13 mouse cellular contexts compared by ENCODE assay signal in the genomic region with DNA sequence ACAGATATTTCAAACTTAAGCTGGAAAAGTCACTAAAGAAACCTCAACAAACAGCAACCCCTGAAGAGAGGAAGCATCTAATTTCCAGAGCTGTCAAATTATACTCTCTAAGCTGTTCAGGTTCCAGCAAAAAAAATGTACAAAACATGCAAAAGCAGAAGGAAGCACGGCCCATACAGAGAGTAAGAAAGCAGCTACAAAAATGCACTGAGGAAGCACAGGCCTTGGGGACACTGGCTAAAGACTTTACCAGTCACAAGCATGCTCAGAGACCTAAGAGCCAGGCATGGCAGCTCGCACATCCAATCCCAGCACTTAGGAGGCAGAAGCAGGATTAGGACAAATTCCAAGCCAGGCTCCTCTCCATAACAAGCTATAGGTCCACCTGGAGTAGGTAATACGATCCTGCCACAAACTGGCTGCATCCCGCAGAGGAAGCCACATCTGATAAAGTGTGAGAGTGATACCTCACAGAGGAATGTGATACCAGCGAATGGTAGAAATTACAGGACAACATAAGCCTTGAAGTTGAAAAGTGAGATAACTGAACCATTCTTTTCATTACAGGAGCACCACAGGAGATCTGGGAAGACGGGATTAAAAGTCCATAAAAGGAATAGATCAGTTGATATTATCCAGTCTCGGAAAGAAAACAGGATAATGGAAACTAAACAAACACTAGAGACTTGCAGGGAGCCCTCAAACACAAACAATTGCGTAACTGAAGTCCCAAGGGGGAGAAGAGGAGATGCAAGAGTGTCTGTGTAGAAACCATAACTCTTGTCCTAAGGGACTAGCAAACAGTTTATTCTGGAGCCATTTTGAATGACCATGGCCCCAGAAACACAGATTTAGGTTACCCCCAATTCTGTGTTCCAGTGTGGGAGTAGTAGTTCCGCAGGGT. TPM values are rescaled to one million over a fixed set of nuclear protein-coding genes. Genes with fewer than 3 reads are reported as not detected.
DNase-seq lines count a peak whose midpoint lies in the region; ATAC-seq and TF ChIP-seq lines count a peak whose summit lies in the region.
"Had no signal": no experiment of that assay in that cellular context is flagged by ENCODE, and none has a peak within 500 bp of the region (broad histone marks: within the 10 kb centered on the region; RNA-seq: fewer than 3 reads in every experiment).

No protein-coding gene starts in this region.

- peak; percentile 38 to 77; a peak in 3 of 4 replicates for ATAC-seq in hematopoietic stem cell, adult 5-6 weeks (replicated peaks in 1 of 2; ENCODE audit: insufficient read depth in 1 of 2, low FRiP score in 2 of 2, low TSS enrichment in 1 of 2, low read depth in 1 of 2, poor library complexity in 2 of 2, severe bottlenecking in 2 of 2)
- ATAC-seq: liver, postnatal 0 days had no signal

- peak overlapping the region; percentile 46 for H3K27ac ChIP-seq in kidney, adult 2 months (ENCODE audit: insufficient read depth, low read depth, low read length)
- H3K27ac ChIP-seq in hindbrain, embryonic 10.5 days = no peak overlapping the region
- H3K27ac ChIP-seq: hindbrain, embryonic 13.5 days had no signal

- peaks cover 2% of the 10 kb centered on the region; the same call in 1 of the 2 replicates for H3K4me1 ChIP-seq in kidney, adult 2 months (ENCODE audit: control insufficient read depth, insufficient read depth, low read length)
- H3K4me1 ChIP-seq in hindbrain, embryonic 10.5 days (replicated peaks) = peaks cover 49% of the 10 kb centered on the region

- DNase-seq in kidney, adult 2 months = peak; percentile 49
- no peak for DNase-seq in kidney, postnatal 4 days
- peak; percentile 63 for DNase-seq in adipocyte (ENCODE audit: low spot score)
- no peak for DNase-seq in thymus, postnatal 4 days
- no peak for DNase-seq in hindbrain, embryonic 10.5 days (ENCODE audit: low spot score)
- DNase-seq: cerebellum, postnatal 10 days; liver, postnatal 0 days; thymus, postnatal 14 days had no signal

- no peaks in the 10 kb centered on the region for H3K79me2 ChIP-seq in myocyte (ENCODE audit: control insufficient read depth, insufficient read depth)

- WGBS in kidney, adult 2 months = 62% methylated on average over 9 of the region's 9 CpGs
- 68% methylated on average over 9 of the region's 9 CpGs for WGBS in hindbrain, embryonic 10.5 days

- no peak overlapping the region for H3K4me2 ChIP-seq in myocyte (ENCODE audit: low read depth)
- H3K4me2 ChIP-seq: hindbrain, embryonic 13.5 days had no signal

- H3ac ChIP-seq in myocyte (ENCODE audit: control insufficient read depth, insufficient read length) = no peak overlapping the region

- no peak for TF ChIP-seq CTCF in kidney, adult 2 months (conservative IDR thresholded peaks at IDR 0.05; ENCODE audit: insufficient read depth, insufficient read length, low read depth, low read length)

- no peak for TF ChIP-seq POLR2A in kidney, adult 2 months (IDR thresholded peaks at IDR 0.05; ENCODE audit: low read depth, low read length)
- no peak for TF ChIP-seq POLR2A in myocyte (IDR thresholded peaks at IDR 0.05; ENCODE audit: insufficient read length, low read depth)

- no peaks in the 10 kb centered on the region for H3K9me3 ChIP-seq in hindbrain, embryonic 10.5 days
- H3K9me3 ChIP-seq: hindbrain, embryonic 13.5 days had no signal

- no peak overlapping the region for H3K4me3 ChIP-seq in kidney, adult 2 months (ENCODE audit: insufficient read depth, low read depth, low read length)
- H3K4me3 ChIP-seq in myocyte = no peak overlapping the region
- H3K4me3 ChIP-seq in hindbrain, embryonic 10.5 days = no peak overlapping the region
- H3K4me3 ChIP-seq: erythroblast, embryonic 14.5 days; hindbrain, embryonic 13.5 days had no signal

- no peaks in the 10 kb centered on the region for H3K27me3 ChIP-seq in kidney, adult 2 months (replicated peaks; ENCODE audit: control insufficient read depth, insufficient read depth, low read length)
- no peaks in the 10 kb centered on the region for H3K27me3 ChIP-seq in myocyte (ENCODE audit: control insufficient read depth, insufficient read depth, insufficient read length)
- no peaks in the 10 kb centered on the region for H3K27me3 ChIP-seq in hindbrain, embryonic 10.5 days (ENCODE audit: insufficient read depth, poor library complexity, severe bottlenecking)
- H3K27me3 ChIP-seq: hindbrain, embryonic 13.5 days had no signal

- H3K36me3 ChIP-seq in kidney, adult 2 months (ENCODE audit: control insufficient read depth, insufficient read depth, low read length) = no peaks in the 10 kb centered on the region
- H3K36me3 ChIP-seq in myocyte (ENCODE audit: control insufficient read depth, insufficient read depth) = no peaks in the 10 kb centered on the region
- H3K36me3 ChIP-seq in hindbrain, embryonic 10.5 days = no peaks in the 10 kb centered on the region
- H3K36me3 ChIP-seq: hindbrain, embryonic 13.5 days had no signal

TF ChIP-seq in myocyte, 11 proteins besides CTCF, POLR2A, EP300 and RAD21:
- TF ChIP-seq CEBPB (IDR thresholded peaks at IDR 0.05; ENCODE audit: insufficient read depth, poor library complexity, severe bottlenecking) (peak; percentile 78), TCF12 (IDR thresholded peaks at IDR 0.05; ENCODE audit: insufficient read depth, poor library complexity, severe bottlenecking) (no peak)

RNA-seq across cellular contexts. Expression of gene Spon2, which starts 4.8 kb away (rescaled TPM):
- 1.5 and 2.5 TPM in 2 replicates for polyA plus RNA-seq in kidney, adult 2 months (2012; rRNA removed)
- 0.99 and 1.3 TPM in 2 replicates for total RNA-seq in hematopoietic stem cell, adult 5-6 weeks (2017)
- polyA plus RNA-seq in myocyte (2012; fragmentation: generic; extraction: Trizol) = 5.5 TPM
- 3.1 and 4.6 TPM in 2 replicates for polyA plus RNA-seq in hindbrain, embryonic 10.5 days (2016; fragmentation: Nextera tagmentation; extraction: Ambion mirVana)
- total RNA-seq: monocyte, adult 5-6 weeks had no signal

RNA-seq across cellular contexts. Expression of gene Ctbp1, which starts 51.7 kb away (rescaled TPM):
- polyA plus RNA-seq in kidney, adult 2 months (2012; rRNA removed) = 209 and 253 TPM in 2 replicates
- 143 and 146 TPM in 2 replicates for total RNA-seq in hematopoietic stem cell, adult 5-6 weeks (2017)
- 231 TPM for polyA plus RNA-seq in myocyte (2012; fragmentation: generic; extraction: Trizol)
- 466 and 504 TPM in 2 replicates for polyA plus RNA-seq in hindbrain, embryonic 10.5 days (2016; fragmentation: Nextera tagmentation; extraction: Ambion mirVana)

Comparison
In these comparisons a context has a peak if more than half of its experiments do, and no peak if none do; other contexts are left out.
1. DNase-seq: peak in kidney, adult 2 months (single experiment) and adipocyte (single experiment); none in kidney, postnatal 4 days (0 of 2), thymus, postnatal 4 days (single experiment) and hindbrain, embryonic 10.5 days (single experiment).